Mouse (Mus musculus): ENCODE data around the gene Gnai3.

Gene Gnai3

GRCm38 (mm10) chr3:108164807-108165206 is 18.9 kb upstream of the Gnai3 start:
- CTCF ChIA-PET: interaction anchor here (0.7 to 2.2 kb wide), 4 partner anchors 22 to 520 kb away, joined by 4 to 7 read pairs (median 6); partner anchors contain the start of gene Amigo1

- CTCF ChIA-PET: interaction anchor here (0.7 to 2.2 kb wide), 3 partner anchors 45 to 520 kb away, joined by 3 to 7 read pairs (median 4); no protein-coding TSS in a partner anchor
Measured at GRCm38 (mm10) chr3:108164091-108164490, 18.1 kb upstream of the Gnai3 start.

GRCm38 (mm10) chr3:108158383-108159037 is 12.6 kb upstream of the Gnai3 start:
- CTCF ChIA-PET: interaction anchor here (0.5 to 0.7 kb wide), 2 partner anchors 10 to 46 kb away, joined by 3 read pairs; no protein-coding TSS in a partner anchor

GRCm38 (mm10) chr3:108154656-108155055 is 8.7 kb upstream of the Gnai3 start, which contains the start of gene Gpr61:
Gpr61 (minus strand) TSS chr3:108154882.
- CTCF ChIA-PET: no interaction called here

- CTCF ChIA-PET: no interaction called here
Measured at GRCm38 (mm10) chr3:108152290-108152689, 6.3 kb upstream of the Gnai3 start.

GRCm38 (mm10) chr3:108147386-108148235 is 1.7 kb upstream of the Gnai3 start:
- CTCF ChIA-PET: interaction anchor here (0.6 to 1.1 kb wide), 4 partner anchors 11 to 123 kb away, joined by 3 to 16 read pairs (median 6); no protein-coding TSS in a partner anchor

- CTCF ChIA-PET: interaction anchor here (0.6 kb wide), 1 partner anchor 12 kb away, joined by 3 read pairs; no protein-coding TSS in a partner anchor
Measured at GRCm38 (mm10) chr3:108146671-108147070, 725 bp upstream of the Gnai3 start.

- CTCF ChIA-PET: no interaction called here
Measured at GRCm38 (mm10) chr3:108140786-108141185, 5.2 kb downstream of the Gnai3 start.

GRCm38 (mm10) chr3:108139113-108139512 is 6.8 kb downstream of the Gnai3 start:
- CTCF ChIA-PET: no interaction called here

GRCm38 (mm10) chr3:108134701-108135100 is 11.2 kb downstream of the Gnai3 start:
- CTCF ChIA-PET: interaction anchor here (0.6 to 0.7 kb wide), 3 partner anchors 12 to 47 kb away, joined by 3 to 6 read pairs (median 3); no protein-coding TSS in a partner anchor

GRCm38 (mm10) chr3:108132484-108132883 is 13.5 kb downstream of the Gnai3 start:
- CTCF ChIA-PET: no interaction called here

GRCm38 (mm10) chr3:108131821-108132220 is 14.1 kb downstream of the Gnai3 start:
- CTCF ChIA-PET: no interaction called here

- CTCF ChIA-PET: no interaction called here
Measured at GRCm38 (mm10) chr3:108131216-108131615, 14.7 kb downstream of the Gnai3 start.

GRCm38 (mm10) chr3:108129804-108130203 is 16.1 kb downstream of the Gnai3 start:
- CTCF ChIA-PET: no interaction called here

GRCm38 (mm10) chr3:108129367-108129766 is 16.6 kb downstream of the Gnai3 start:
- CTCF ChIA-PET: no interaction called here

GRCm38 (mm10) chr3:108128520-108128919 is 17.4 kb downstream of the Gnai3 start:
- CTCF ChIA-PET: no interaction called here

- CTCF ChIA-PET: no interaction called here
Measured at GRCm38 (mm10) chr3:108126327-108126726, 19.6 kb downstream of the Gnai3 start.

GRCm38 (mm10) chr3:108124131-108124530 is 21.8 kb downstream of the Gnai3 start:
- CTCF ChIA-PET: no interaction called here

GRCm38 (mm10) chr3:108123242-108123641 is 22.7 kb downstream of the Gnai3 start:
- CTCF ChIA-PET: no interaction called here

- CTCF ChIA-PET: interaction anchor here (0.6 kb wide), 1 partner anchor 13 kb away, joined by 3 read pairs; no protein-coding TSS in a partner anchor
Measured at GRCm38 (mm10) chr3:108121101-108121500, 24.8 kb downstream of the Gnai3 start.

- CTCF ChIA-PET: interaction anchor here (0.7 kb wide), 1 partner anchor 162 kb away, joined by 7 read pairs; no protein-coding TSS in a partner anchor
Measured at GRCm38 (mm10) chr3:108117465-108117864, 28.5 kb downstream of the Gnai3 start.

- CTCF ChIA-PET: no interaction called here
Measured at GRCm38 (mm10) chr3:108113591-108114289, 32.2 kb downstream of the Gnai3 start.
